Mouse (Mus musculus): Measurements from ENCODE around the gene Slc25a21.

Slc25a21 gene

DNA sequence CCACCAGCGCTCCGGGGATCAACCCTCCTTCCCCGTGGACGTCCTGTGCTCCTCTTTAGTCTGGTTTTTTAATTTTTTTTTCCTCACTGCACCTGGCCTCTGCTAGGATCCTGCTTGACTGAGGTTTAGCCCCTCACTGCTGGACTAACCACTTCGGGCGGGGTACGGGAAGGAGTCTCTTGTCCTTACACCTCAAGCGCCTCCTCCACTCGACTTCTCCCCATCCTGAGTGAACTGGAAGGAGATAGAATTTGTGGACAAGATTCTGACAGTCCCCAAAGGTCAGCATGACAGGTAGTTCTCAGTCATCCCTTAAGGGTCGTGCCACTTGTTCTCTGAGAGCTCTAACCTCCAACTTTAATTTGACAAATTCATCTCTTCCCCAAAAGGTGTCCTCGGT lies 502.3 kb downstream of the Slc25a21 start:
- no peak for DNase-seq (ENCODE audit: low read depth, low spot score)
- Histone ChIP-seq H3K36me3 (ENCODE audit: control insufficient read depth, insufficient read depth, low read length, poor library complexity, severe bottlenecking) (no peaks in the 10 kb centered on the region), H3K27me3 (ENCODE audit: control insufficient read depth, insufficient read depth, low read length, poor library complexity, severe bottlenecking) (peaks cover 4% of the 10 kb centered on the region; the same call in 1 of the 2 replicates)

DNA sequence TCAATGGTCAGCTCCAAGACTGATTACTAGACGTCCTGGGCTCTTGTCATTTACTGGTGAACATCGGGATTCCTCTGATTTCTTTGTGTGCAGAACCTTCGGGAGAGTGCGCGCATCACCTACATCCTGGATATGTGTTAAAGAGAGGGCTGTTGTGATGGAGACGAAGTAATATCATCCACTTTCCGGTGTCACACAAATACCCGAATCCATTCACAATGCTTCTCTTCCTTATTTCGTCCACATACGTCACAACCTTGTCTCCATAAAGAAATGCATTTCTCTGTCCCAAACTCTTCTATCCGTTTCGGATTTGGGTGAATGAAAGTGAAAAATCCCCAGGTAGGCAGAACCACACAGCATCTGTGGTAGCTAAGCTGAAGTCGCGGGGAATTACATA lies 502.9 kb downstream of the Slc25a21 start:
- peaks cover 4% of the 10 kb centered on the region; the same call in 1 of the 2 replicates for H3K27me3 ChIP-seq (ENCODE audit: control insufficient read depth, insufficient read depth, low read length, poor library complexity, severe bottlenecking)
- DNase-seq (ENCODE audit: low read depth, low spot score) = no peak
- H3K36me3 ChIP-seq (ENCODE audit: control insufficient read depth, insufficient read depth, low read length, poor library complexity, severe bottlenecking) = no peaks in the 10 kb centered on the region

DNA sequence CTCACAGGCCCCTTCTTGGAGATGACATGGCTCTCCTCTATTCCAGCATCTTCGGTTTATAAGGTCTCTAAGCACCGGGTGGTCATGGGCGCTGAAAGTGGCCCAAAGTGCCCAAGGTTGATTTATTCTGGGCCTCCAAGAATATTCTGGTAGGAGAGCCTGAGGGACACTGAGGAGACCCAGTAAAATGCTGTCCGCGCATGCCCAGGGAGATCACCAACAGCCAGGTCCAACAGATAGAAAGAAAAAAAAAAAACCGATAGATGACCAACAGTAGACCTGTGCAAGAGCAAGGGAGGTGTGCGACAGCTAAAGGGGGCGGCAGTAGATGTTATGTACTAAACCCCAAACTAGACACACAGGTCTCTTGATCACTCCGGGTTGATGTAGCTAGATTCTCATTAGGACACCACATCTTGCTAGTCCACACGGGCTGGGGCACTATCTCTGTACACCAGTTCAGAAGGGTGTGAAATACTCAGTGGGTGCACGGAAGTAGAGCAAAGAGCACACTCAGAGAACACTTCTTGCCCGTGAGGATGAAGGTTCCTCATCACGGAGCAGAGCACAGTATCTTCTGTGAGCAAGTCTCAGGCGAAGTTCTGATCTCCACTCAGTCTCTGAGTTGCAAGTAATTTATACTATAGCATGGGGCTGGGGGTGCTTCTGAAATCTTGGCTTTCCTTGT lies 503.7 kb downstream of the Slc25a21 start:
- no peak for DNase-seq (ENCODE audit: low read depth, low spot score)
- Histone ChIP-seq H3K27me3 (ENCODE audit: control insufficient read depth, insufficient read depth, low read length, poor library complexity, severe bottlenecking) (peaks cover 4% of the 10 kb centered on the region; the same call in 1 of the 2 replicates), H3K36me3 (ENCODE audit: control insufficient read depth, insufficient read depth, low read length, poor library complexity, severe bottlenecking) (no peaks in the 10 kb centered on the region)

DNA sequence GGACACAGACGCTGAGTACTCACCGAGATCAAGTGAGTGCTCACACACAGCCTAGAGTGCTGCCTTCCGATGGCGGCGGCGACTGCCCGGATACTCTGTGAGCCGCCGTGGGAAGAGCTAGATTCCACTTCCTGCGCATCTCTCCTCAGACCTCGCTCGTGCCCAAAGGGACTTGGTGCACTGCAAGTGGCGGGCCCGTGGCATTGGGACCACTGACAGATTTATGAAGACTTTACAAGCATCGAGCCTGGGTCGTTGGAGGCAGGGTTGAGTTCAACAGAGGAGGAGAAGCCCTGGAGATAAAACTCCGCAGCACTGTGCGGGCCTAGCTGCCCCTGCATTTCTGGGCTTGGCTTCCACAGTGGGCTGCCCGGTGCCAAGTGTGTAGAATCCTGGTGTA lies 504.7 kb downstream of the Slc25a21 start:
- DNase-seq (ENCODE audit: low read depth, low spot score) = no peak
- Histone ChIP-seq H3K27me3 (ENCODE audit: control insufficient read depth, insufficient read depth, low read length, poor library complexity, severe bottlenecking) (peaks cover 4% of the 10 kb centered on the region; the same call in 1 of the 2 replicates), H3K36me3 (ENCODE audit: control insufficient read depth, insufficient read depth, low read length, poor library complexity, severe bottlenecking) (no peaks in the 10 kb centered on the region)

DNA sequence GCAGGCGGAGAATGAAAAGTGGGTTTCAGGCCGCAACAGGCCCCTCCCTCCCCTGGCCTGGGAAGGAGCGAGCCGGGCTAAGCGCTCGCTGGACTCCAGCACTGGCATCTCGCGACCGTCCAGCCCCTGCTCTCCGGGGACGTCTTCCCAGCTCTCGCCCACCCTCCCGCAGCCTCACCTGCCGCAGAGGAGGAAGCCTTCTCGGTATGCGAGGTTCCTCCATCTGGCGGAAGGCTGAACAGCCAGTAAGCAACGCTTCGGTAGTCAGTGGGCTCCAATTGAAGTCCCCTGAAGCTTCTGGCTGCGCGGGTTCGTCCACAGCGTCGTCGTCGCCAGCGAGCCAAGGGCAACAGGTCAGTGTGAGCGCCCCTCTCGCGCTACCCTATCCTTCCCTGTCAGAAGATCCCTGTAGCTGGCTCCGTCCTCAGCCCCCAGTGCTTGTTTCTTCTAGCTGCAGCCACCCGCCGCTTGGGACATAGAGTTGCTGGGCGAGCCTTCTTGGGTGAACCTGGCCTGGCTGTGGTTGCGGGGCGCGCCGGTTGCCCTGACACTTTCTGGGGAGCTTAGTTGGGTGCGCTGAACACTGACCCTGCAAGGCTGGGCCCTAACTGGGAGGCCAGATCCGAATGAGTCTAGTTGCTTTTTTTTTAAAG lies 505.7 kb downstream of the Slc25a21 start, which contains the start of gene Pax9:
Pax9 (plus strand) TSS at position 341 of the 653 bp plus-strand sequence.
- Histone ChIP-seq H3K36me3 (ENCODE audit: control insufficient read depth, insufficient read depth, low read length, poor library complexity, severe bottlenecking) (no peaks in the 10 kb centered on the region), H3K27me3 (ENCODE audit: control insufficient read depth, insufficient read depth, low read length, poor library complexity, severe bottlenecking) (peaks cover 4% of the 10 kb centered on the region; the same call in 1 of the 2 replicates)
- no peak for DNase-seq (ENCODE audit: low read depth, low spot score)

DNA sequence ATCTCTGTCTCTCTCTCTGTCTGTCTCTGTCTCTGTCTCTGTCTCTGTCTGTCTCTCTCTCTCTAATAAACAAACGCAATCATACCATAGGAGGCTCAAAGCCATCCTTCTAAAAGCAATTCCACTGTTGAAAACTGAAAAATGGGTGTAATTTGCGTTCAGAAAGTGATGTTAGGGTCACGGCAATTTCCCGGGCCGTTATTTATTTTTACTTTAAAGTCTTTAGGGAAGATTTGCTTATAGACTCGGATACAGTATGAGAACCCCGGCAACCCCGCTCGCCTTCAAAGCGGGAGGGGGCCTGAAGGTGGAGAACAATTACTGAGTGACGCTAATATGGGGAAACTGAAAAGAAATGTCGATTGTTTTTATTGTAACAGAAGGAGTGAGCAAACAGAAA lies 506.3 kb downstream of the Slc25a21 start:
- H3K27me3 ChIP-seq (ENCODE audit: control insufficient read depth, insufficient read depth, low read length, poor library complexity, severe bottlenecking) = peaks cover 4% of the 10 kb centered on the region; the same call in 1 of the 2 replicates
- DNase-seq (ENCODE audit: low read depth, low spot score) = no peak
- no peaks in the 10 kb centered on the region for H3K36me3 ChIP-seq (ENCODE audit: control insufficient read depth, insufficient read depth, low read length, poor library complexity, severe bottlenecking)

DNA sequence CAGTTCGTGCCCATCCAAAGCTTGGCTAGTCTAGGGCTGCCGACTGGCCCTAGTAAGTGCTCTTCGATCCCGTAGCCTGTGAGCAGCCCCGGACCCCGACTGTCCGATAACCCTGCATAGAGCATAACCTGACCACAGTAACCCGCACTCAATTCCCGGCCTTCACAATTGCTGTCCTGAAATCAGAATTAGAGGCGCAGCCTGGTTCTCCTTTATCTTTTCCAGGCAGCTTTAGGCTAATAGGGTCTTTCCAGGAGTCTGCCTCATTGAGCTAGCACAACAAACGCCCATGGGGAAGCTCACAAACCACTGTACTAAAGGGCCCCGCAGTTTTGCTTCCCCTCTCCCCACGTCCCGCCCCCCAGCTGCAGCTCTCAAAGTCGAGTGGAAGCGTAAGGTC lies 506.9 kb downstream of the Slc25a21 start:
- no peaks in the 10 kb centered on the region for H3K36me3 ChIP-seq (ENCODE audit: control insufficient read depth, insufficient read depth, low read length, poor library complexity, severe bottlenecking)
- H3K27me3 ChIP-seq (ENCODE audit: control insufficient read depth, insufficient read depth, low read length, poor library complexity, severe bottlenecking) = peaks cover 4% of the 10 kb centered on the region; the same call in 1 of the 2 replicates
- no peak for DNase-seq (ENCODE audit: low read depth, low spot score)

DNA sequence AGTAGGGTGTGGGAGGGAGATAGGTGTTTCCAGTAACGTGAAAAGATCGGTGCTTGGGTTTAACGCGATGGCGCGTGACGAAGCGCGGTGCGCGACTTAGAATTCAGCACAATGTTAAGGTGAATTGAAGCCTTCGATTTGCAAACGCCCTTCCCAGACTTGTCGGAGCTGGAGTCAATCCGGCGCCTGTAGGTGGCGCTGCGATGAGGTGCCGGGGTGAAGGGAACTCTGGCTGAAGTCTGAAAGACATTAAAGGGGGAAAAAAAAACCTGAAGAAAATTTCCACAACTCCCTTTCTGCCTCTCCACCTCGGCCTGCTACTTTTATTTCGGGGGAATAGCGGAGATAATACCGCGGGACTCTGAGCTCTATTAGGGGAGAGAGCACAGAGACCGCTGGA lies 507.5 kb downstream of the Slc25a21 start:
- Histone ChIP-seq H3K27me3 (ENCODE audit: control insufficient read depth, insufficient read depth, low read length, poor library complexity, severe bottlenecking) (peaks cover 4% of the 10 kb centered on the region; the same call in 1 of the 2 replicates), H3K36me3 (ENCODE audit: control insufficient read depth, insufficient read depth, low read length, poor library complexity, severe bottlenecking) (no peaks in the 10 kb centered on the region)
- DNase-seq (ENCODE audit: low read depth, low spot score) = no peak

DNA sequence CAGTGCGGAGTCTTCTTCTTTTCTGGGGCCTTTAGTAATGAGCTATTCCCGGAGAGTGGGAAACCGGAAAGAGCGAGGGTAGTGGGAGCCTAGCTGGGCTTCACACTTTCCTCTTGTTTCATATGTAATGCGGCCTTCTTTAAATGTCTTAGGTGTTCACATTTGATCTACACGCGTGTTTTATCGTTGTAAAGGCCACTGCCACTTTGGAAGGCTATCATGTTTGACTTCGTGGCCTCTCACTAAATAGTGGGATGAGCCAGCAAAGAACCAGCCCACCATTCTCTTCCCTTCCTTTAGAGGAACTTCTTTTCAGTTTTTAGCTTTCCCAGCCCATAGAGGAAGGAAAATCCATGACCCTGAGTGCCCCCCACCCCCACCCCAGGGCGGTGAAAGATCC lies 507.9 kb downstream of the Slc25a21 start:
- Histone ChIP-seq H3K36me3 (ENCODE audit: control insufficient read depth, insufficient read depth, low read length, poor library complexity, severe bottlenecking) (no peaks in the 10 kb centered on the region), H3K27me3 (ENCODE audit: control insufficient read depth, insufficient read depth, low read length, poor library complexity, severe bottlenecking) (peaks cover 4% of the 10 kb centered on the region; the same call in 1 of the 2 replicates)
- no peak for DNase-seq (ENCODE audit: low read depth, low spot score)

DNA sequence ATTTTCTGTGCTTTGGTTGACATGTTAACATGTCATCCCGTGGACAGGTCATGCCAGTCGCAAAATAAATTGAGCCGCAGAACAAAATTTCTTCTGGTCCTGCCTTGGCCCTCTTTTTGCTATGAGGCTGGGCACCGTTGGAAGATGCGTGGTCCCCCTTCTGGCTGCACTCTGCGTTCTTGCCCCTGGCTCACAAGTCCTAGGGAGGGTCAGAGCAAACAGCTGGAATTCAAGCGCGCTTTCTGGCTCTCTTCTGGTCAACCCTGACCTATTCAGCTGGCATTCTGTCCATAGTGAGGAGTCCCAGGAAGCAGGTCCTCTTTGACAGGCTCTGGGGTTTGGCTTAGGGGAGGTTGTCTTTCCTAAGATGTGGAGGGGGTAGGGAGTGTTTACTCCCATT lies 508.4 kb downstream of the Slc25a21 start:
- DNase-seq (ENCODE audit: low read depth, low spot score) = no peak
- Histone ChIP-seq H3K27me3 (ENCODE audit: control insufficient read depth, insufficient read depth, low read length, poor library complexity, severe bottlenecking) (peaks cover 4% of the 10 kb centered on the region; the same call in 1 of the 2 replicates), H3K36me3 (ENCODE audit: control insufficient read depth, insufficient read depth, low read length, poor library complexity, severe bottlenecking) (no peaks in the 10 kb centered on the region)

DNA sequence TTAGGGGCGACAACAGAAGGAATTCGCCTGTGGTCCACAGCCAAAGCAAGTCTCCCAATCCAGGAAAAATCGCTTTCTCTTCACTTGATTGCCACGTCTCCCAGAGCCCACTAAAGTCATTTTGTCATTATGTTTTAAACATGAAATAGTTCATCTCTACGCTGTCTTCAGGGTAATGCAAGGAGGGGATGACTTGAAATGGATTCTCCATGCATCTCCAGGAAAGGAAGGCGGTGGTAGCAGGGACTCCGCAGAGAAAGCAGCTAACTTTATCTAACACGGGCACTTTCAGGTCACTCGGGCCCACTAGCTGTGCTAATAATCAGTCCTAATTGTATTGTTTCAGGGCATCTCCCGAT lies 508.8 kb downstream of the Slc25a21 start:
- H3K27me3 ChIP-seq (ENCODE audit: control insufficient read depth, insufficient read depth, low read length, poor library complexity, severe bottlenecking) = peaks cover 4% of the 10 kb centered on the region; the same call in 1 of the 2 replicates
- no peak for DNase-seq (ENCODE audit: low read depth, low spot score)
- H3K36me3 ChIP-seq (ENCODE audit: control insufficient read depth, insufficient read depth, low read length, poor library complexity, severe bottlenecking) = no peaks in the 10 kb centered on the region

DNA sequence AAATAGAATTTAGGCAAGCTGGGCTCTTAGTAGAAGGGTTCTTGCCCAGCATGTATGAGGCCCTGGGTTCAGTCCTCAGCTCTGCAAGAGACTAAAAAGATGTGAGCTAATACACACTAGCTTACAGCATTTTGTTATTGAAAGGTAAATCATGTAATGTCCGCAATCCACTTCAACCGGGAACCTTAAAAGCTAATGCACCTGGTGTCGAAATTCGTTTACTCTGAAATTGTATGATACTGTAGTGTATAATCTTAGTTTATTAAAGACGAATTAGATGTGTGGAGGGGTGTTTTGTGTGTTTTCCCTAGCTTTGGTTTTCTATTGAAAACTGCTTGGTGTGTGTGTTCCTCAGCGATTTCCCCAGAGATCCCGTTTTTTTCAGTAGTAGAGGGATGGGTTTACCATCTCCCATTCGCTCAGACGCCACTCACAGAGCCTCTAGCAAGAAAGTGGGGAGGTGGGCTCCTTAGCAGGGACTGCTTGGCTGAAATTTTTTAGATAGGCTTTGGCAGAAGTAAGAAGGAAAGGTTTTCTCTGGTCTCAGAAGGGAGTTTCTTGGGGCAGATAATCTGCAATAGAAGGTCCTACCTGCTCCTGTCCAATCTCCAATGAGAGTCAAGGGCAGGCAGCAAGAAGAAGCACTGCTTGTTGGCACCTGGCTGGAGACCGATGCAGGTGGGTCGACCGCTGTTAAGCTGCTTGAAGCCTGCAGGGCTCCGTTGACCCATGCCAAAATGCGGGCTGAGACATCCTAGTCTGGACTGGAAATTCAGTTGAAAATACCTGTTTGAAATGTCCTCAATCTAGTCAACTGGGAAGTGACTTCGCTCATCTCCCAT lies 509.4 kb downstream of the Slc25a21 start:
- Histone ChIP-seq H3K36me3 (ENCODE audit: control insufficient read depth, insufficient read depth, low read length, poor library complexity, severe bottlenecking) (no peaks in the 10 kb centered on the region), H3K27me3 (ENCODE audit: control insufficient read depth, insufficient read depth, low read length, poor library complexity, severe bottlenecking) (peaks cover 4% of the 10 kb centered on the region; the same call in 1 of the 2 replicates)
- no peak for DNase-seq (ENCODE audit: low read depth, low spot score)

DNA sequence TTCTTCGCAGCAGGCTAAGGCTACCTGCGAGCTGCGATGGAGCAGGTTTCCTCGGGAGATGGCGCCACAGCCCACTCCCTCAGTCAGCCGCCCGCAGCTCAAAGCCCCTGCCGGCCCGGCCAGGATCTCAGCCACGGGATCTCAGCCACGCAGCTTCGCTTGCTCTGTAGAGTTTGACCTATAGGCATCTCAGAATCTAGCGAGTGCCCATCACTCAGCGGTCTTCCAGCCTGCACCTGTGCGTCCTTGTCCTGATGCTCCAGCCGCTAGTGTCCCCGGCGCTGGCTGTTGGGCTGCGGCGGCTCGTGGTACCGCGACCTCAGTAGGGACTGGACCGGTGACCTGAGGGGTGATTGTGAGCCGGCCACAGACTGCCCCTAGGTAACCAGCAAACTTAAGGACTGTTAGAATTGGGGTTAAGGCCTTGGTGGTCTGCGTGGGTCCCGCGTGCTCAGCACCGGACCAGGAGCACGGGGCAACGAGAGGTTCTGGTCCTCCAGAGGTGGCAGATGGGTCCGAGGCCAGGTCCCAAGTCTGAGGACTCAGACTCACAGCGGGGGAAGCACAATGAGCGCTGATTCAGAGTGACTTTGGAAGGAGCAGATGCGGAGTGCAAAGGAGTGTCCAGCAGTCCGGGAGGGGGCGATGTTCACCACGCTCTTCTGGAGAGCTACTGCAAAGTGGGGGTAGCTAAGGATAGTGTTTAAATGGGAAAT lies 516.0 kb downstream of the Slc25a21 start:
- Histone ChIP-seq H3K36me3 (ENCODE audit: control insufficient read depth, insufficient read depth, low read length, poor library complexity, severe bottlenecking) (no peaks in the 10 kb centered on the region), H3K27me3 (ENCODE audit: control insufficient read depth, insufficient read depth, low read length, poor library complexity, severe bottlenecking) (no peaks in the 10 kb centered on the region; the same call in 1 of the 2 replicates)
- no peak for DNase-seq (ENCODE audit: low read depth, low spot score)

DNA sequence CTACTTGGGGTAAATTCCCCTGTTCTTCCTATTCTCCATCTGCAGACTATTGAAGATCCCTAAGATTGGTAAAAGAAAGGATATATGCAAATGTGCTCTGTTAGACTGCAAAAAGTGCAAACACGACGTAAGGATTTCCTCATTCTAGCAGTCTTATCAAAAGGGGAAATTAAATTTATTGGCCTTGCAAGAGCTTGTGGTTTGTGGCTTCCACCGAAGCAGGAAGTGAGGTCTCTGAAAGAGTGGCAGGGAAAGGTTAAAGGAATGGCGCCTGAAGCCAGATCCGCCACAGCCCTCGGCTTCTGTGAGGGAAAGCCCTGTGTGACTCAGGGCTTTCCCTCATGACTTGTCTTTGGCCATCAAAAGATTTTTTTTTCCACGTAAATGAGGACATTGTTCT lies 519.7 kb downstream of the Slc25a21 start:
- Histone ChIP-seq H3K27me3 (ENCODE audit: control insufficient read depth, insufficient read depth, low read length, poor library complexity, severe bottlenecking) (no peaks in the 10 kb centered on the region; the same call in 1 of the 2 replicates), H3K36me3 (ENCODE audit: control insufficient read depth, insufficient read depth, low read length, poor library complexity, severe bottlenecking) (no peaks in the 10 kb centered on the region)
- no peak for DNase-seq (ENCODE audit: low read depth, low spot score)
